Mouse (Mus musculus): ENCODE data around the gene Ccdc85c. TPM values are rescaled to one million over a fixed set of nuclear protein-coding genes. Genes with fewer than 3 reads are reported as not detected.

Ccdc85c gene
- polyA plus RNA-seq, 1 experiment, result 6.6 TPM

DNA sequence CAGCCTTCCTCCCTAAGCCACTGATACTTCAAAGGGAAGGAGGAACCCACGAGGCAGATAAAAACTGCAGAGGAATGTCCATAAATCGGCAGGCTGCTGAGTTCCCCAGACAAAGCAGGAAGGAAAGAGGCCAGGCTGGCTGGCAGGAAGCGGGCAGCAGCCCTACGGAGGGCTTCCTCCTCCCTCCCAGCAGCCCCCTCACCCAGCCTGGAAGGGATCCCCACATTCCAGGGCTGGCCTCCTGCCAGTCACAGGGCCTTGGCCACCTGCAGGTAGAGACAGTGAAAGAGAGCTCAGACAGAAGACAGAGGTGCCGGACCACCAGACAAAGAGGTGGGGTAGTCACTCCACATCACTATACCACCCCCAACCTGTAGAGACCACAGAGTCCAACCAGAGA is 63.2 kb downstream of the Ccdc85c start:
- no peak overlapping the region for H3K4me3 ChIP-seq
- H3K79me2 ChIP-seq (ENCODE audit: control insufficient read depth, insufficient read depth), result no peaks in the 10 kb centered on the region
- no peaks in the 10 kb centered on the region for H3K36me3 ChIP-seq (ENCODE audit: control insufficient read depth, insufficient read depth)
- no peaks in the 10 kb centered on the region for H3K27me3 ChIP-seq (ENCODE audit: control insufficient read depth, insufficient read depth, insufficient read length)
- no peak for TF ChIP-seq MYOD1 (IDR thresholded peaks at IDR 0.05; ENCODE audit: control insufficient read depth in 1 of 3, insufficient read length in 2 of 3, low read depth in 2 of 3)
- TF ChIP-seq MAX (IDR thresholded peaks at IDR 0.05; ENCODE audit: low read depth), result no peak
- no peak for TF ChIP-seq POLR2A (IDR thresholded peaks at IDR 0.05; ENCODE audit: insufficient read length, low read depth)
- TF ChIP-seq POLR2AphosphoS2 (IDR thresholded peaks at IDR 0.05; ENCODE audit: insufficient read length, low read depth), result no peak
- TF ChIP-seq TCF3 (IDR thresholded peaks at IDR 0.05; ENCODE audit: insufficient read length, low read depth), result no peak
- no peak for TF ChIP-seq REST (IDR thresholded peaks at IDR 0.05; ENCODE audit: insufficient read depth, insufficient read length)
- TF ChIP-seq SRF (IDR thresholded peaks at IDR 0.05; ENCODE audit: control insufficient read depth, insufficient read length, low read depth), result no peak
- TF ChIP-seq E2F4 (IDR thresholded peaks at IDR 0.05; ENCODE audit: insufficient read depth), result no peak
- H3K4me2 ChIP-seq (ENCODE audit: low read depth), result no peak overlapping the region
- no peak overlapping the region for H3ac ChIP-seq (ENCODE audit: control insufficient read depth, insufficient read length)

DNA sequence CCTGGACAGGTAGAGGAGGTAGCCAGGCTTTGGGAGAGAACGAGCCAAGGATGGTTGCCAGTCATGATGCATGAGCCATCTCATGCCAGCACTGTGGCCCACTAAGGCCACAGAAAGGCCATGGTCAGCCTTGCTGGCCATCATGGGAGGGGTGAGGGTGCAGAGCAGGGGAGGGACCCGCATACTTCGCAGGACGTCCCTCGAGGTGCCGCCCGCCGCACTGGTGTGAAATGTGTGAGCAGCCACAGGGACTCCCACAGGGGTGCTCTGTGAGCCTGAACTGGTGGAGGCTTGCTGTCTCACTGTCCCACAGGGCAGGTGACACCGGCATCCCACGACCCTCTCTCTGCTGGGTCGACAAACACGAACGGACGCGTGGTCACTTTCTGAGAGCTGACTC is 64.6 kb downstream of the Ccdc85c start:
- TF ChIP-seq TCF12 (IDR thresholded peaks at IDR 0.05; ENCODE audit: insufficient read depth, poor library complexity, severe bottlenecking) (no peak), POLR2A (IDR thresholded peaks at IDR 0.05; ENCODE audit: insufficient read length, low read depth) (no peak), REST (IDR thresholded peaks at IDR 0.05; ENCODE audit: insufficient read depth, insufficient read length) (no peak), USF1 (IDR thresholded peaks at IDR 0.05; ENCODE audit: low read depth) (no peak), MYOD1 (IDR thresholded peaks at IDR 0.05; ENCODE audit: control insufficient read depth in 1 of 3, insufficient read length in 2 of 3, low read depth in 2 of 3) (no peak), CEBPB (IDR thresholded peaks at IDR 0.05; ENCODE audit: insufficient read depth, poor library complexity, severe bottlenecking) (no peak), TCF3 (IDR thresholded peaks at IDR 0.05; ENCODE audit: insufficient read length, low read depth) (no peak), E2F4 (IDR thresholded peaks at IDR 0.05; ENCODE audit: insufficient read depth) (no peak), MAX (IDR thresholded peaks at IDR 0.05; ENCODE audit: low read depth) (no peak), SRF (IDR thresholded peaks at IDR 0.05; ENCODE audit: control insufficient read depth, insufficient read length, low read depth) (no peak), MYOG (IDR thresholded peaks at IDR 0.05; ENCODE audit: control insufficient read depth in 1 of 3, insufficient read depth in 1 of 3, insufficient read length in 2 of 3, low read depth in 2 of 3) (no peak), POLR2AphosphoS2 (IDR thresholded peaks at IDR 0.05; ENCODE audit: insufficient read length, low read depth) (no peak)
- H3K36me3 ChIP-seq (ENCODE audit: control insufficient read depth, insufficient read depth), result no peaks in the 10 kb centered on the region
- no peaks in the 10 kb centered on the region for H3K79me2 ChIP-seq (ENCODE audit: control insufficient read depth, insufficient read depth)
- no peaks in the 10 kb centered on the region for H3K27me3 ChIP-seq (ENCODE audit: control insufficient read depth, insufficient read depth, insufficient read length)
- H3ac ChIP-seq (ENCODE audit: control insufficient read depth, insufficient read length), result no peak overlapping the region
- no peak overlapping the region for H3K4me2 ChIP-seq (ENCODE audit: low read depth)
- no peak overlapping the region for H3K4me3 ChIP-seq

DNA sequence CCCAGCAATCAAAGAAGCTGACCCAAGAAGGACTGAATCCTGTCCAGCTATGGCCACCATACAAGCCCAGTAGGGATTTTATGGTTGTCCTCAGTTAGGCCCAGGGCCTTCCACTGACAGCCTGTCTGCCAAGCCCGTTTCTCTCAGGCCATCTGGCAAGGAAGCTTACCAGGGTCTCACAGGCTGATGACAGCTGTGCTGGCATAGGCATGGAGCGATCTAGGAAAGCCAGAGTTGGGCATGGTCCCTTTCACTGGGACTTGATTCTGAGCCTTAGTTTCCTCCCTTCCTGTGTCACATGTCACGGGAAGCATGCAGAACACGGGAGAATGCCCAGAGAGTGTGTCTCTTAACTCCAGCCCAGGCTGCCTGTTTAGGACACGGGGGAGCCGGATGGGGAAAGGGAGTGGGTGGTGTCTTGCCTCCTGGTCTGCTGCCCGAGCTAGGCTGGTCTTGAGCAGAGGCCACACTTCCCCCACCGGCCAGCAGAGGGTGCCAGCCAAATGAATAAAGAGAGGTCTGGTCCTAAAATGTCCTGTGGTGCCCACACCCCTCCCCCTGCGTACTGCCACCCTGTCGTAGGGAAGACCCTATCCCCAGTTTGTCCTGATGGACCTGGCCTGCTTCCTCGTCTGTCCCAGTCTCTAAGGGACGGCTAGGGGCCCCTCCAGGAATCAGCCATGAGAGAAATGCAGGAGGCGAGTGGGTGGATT is 66.3 kb downstream of the Ccdc85c start:
- H3ac ChIP-seq (ENCODE audit: control insufficient read depth, insufficient read length), result no peak overlapping the region
- H3K4me2 ChIP-seq (ENCODE audit: low read depth), result no peak overlapping the region
- TF ChIP-seq MAX (IDR thresholded peaks at IDR 0.05; ENCODE audit: low read depth) (no peak), TCF3 (IDR thresholded peaks at IDR 0.05; ENCODE audit: insufficient read length, low read depth) (no peak), E2F4 (IDR thresholded peaks at IDR 0.05; ENCODE audit: insufficient read depth) (no peak), MYOD1 (IDR thresholded peaks at IDR 0.05; ENCODE audit: control insufficient read depth in 1 of 3, insufficient read length in 2 of 3, low read depth in 2 of 3) (peak in 1 of 3 experiments; percentile 39), REST (IDR thresholded peaks at IDR 0.05; ENCODE audit: insufficient read depth, insufficient read length) (no peak), POLR2AphosphoS2 (IDR thresholded peaks at IDR 0.05; ENCODE audit: insufficient read length, low read depth) (no peak), CEBPB (IDR thresholded peaks at IDR 0.05; ENCODE audit: insufficient read depth, poor library complexity, severe bottlenecking) (no peak), MYOG (IDR thresholded peaks at IDR 0.05; ENCODE audit: control insufficient read depth in 1 of 3, insufficient read depth in 1 of 3, insufficient read length in 2 of 3, low read depth in 2 of 3) (no peak)
- H3K4me3 ChIP-seq, result no peak overlapping the region
- H3K79me2 ChIP-seq (ENCODE audit: control insufficient read depth, insufficient read depth), result no peaks in the 10 kb centered on the region
- H3K36me3 ChIP-seq (ENCODE audit: control insufficient read depth, insufficient read depth), result no peaks in the 10 kb centered on the region
- no peaks in the 10 kb centered on the region for H3K27me3 ChIP-seq (ENCODE audit: control insufficient read depth, insufficient read depth, insufficient read length)

DNA sequence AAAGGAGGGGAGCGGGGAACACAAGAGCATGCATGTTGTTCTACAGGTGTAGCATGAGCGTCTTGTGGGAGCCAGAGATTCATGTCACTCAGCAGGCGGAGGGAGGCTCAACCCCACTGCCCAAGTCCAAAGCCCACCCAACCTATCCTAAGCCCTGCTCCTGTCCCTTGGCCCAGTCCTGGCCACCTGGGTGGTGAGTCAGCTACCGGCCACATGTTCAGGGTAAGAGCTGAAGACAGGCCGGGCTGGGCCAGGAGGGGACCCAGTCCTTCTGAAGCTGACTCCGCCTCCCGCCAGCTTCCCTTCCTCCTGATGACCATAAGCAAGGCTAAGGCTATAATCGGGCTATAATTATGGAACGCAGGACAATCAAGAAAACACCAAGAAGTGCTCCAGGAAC is 67.0 kb downstream of the Ccdc85c start:
- Histone ChIP-seq H3K27me3 (ENCODE audit: control insufficient read depth, insufficient read depth, insufficient read length) (no peaks in the 10 kb centered on the region), H3ac (ENCODE audit: control insufficient read depth, insufficient read length) (no peak overlapping the region), H3K79me2 (ENCODE audit: control insufficient read depth, insufficient read depth) (no peaks in the 10 kb centered on the region), H3K4me2 (ENCODE audit: low read depth) (no peak overlapping the region), H3K36me3 (ENCODE audit: control insufficient read depth, insufficient read depth) (no peaks in the 10 kb centered on the region), H3K4me3 (no peak overlapping the region)
- TF ChIP-seq USF1 (IDR thresholded peaks at IDR 0.05; ENCODE audit: low read depth) (no peak), MAX (IDR thresholded peaks at IDR 0.05; ENCODE audit: low read depth) (no peak), REST (IDR thresholded peaks at IDR 0.05; ENCODE audit: insufficient read depth, insufficient read length) (no peak), E2F4 (IDR thresholded peaks at IDR 0.05; ENCODE audit: insufficient read depth) (no peak), SRF (IDR thresholded peaks at IDR 0.05; ENCODE audit: control insufficient read depth, insufficient read length, low read depth) (no peak), MYOD1 (IDR thresholded peaks at IDR 0.05; ENCODE audit: control insufficient read depth in 1 of 3, insufficient read length in 2 of 3, low read depth in 2 of 3) (no peak), CEBPB (IDR thresholded peaks at IDR 0.05; ENCODE audit: insufficient read depth, poor library complexity, severe bottlenecking) (no peak), TCF12 (IDR thresholded peaks at IDR 0.05; ENCODE audit: insufficient read depth, poor library complexity, severe bottlenecking) (no peak)

DNA sequence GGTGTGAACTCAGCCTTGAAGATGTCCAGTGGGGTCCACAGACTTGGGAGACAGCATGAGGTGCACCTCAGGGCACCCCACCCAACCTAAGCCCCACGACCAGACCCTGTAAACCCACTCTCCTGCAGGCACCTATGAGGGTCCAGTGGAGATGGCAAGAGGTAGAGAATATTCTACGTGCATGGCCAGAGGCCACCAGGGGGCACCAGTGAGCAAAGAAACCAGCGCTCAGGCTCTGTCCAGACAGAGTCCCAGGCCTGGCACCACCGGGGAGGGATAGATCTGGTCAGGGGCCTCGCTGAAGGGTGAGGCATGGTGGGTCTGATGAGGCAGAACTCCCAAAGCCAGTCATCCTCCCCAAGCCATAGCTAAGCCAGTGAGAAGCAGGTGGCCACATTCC is 68.6 kb downstream of the Ccdc85c start:
- Histone ChIP-seq H3K36me3 (ENCODE audit: control insufficient read depth, insufficient read depth) (no peaks in the 10 kb centered on the region), H3K4me3 (no peak overlapping the region), H3K27me3 (ENCODE audit: control insufficient read depth, insufficient read depth, insufficient read length) (no peaks in the 10 kb centered on the region), H3ac (ENCODE audit: control insufficient read depth, insufficient read length) (no peak overlapping the region), H3K4me2 (ENCODE audit: low read depth) (no peak overlapping the region), H3K79me2 (ENCODE audit: control insufficient read depth, insufficient read depth) (no peaks in the 10 kb centered on the region)
- TF ChIP-seq TCF3 (IDR thresholded peaks at IDR 0.05; ENCODE audit: insufficient read length, low read depth) (no peak), TCF12 (IDR thresholded peaks at IDR 0.05; ENCODE audit: insufficient read depth, poor library complexity, severe bottlenecking) (no peak), SRF (IDR thresholded peaks at IDR 0.05; ENCODE audit: control insufficient read depth, insufficient read length, low read depth) (no peak), E2F4 (IDR thresholded peaks at IDR 0.05; ENCODE audit: insufficient read depth) (no peak), USF1 (IDR thresholded peaks at IDR 0.05; ENCODE audit: low read depth) (no peak), CEBPB (IDR thresholded peaks at IDR 0.05; ENCODE audit: insufficient read depth, poor library complexity, severe bottlenecking) (no peak), MAX (IDR thresholded peaks at IDR 0.05; ENCODE audit: low read depth) (no peak), MYOD1 (IDR thresholded peaks at IDR 0.05; ENCODE audit: control insufficient read depth in 1 of 3, insufficient read length in 2 of 3, low read depth in 2 of 3) (no peak), REST (IDR thresholded peaks at IDR 0.05; ENCODE audit: insufficient read depth, insufficient read length) (no peak), MYOG (IDR thresholded peaks at IDR 0.05; ENCODE audit: control insufficient read depth in 1 of 3, insufficient read depth in 1 of 3, insufficient read length in 2 of 3, low read depth in 2 of 3) (no peak), POLR2AphosphoS2 (IDR thresholded peaks at IDR 0.05; ENCODE audit: insufficient read length, low read depth) (no peak)

All from myocyte (in vitro differentiated cells).